Mouse (Mus musculus) thymus, postnatal 36 days (tissue): ENCODE results near the gene Kcnip4.

Source experiments
- DNase-seq, 2 experiments: peaks; one replicate each; pipeline ENCODE4 v3.0.0; 2022; ENCODE audit warnings: mixed read lengths in 2 of 2

The Kcnip4 gene

GRCm38 (mm10) chr5:49352061-49352460 lies 172.6 kb downstream of the Kcnip4 start:
- DNase-seq = no peak

GRCm38 (mm10) chr5:49350126-49350909 lies 174.4 kb downstream of the Kcnip4 start:
- DNase-seq = no peak

- no peak for DNase-seq
Measured at GRCm38 (mm10) chr5:49349541-49349940, 175.2 kb downstream of the Kcnip4 start.

- DNase-seq = no peak
Measured at GRCm38 (mm10) chr5:49348511-49348910, 176.2 kb downstream of the Kcnip4 start.

GRCm38 (mm10) chr5:49344606-49345005 lies 180.1 kb downstream of the Kcnip4 start:
- DNase-seq = no peak

GRCm38 (mm10) chr5:49337164-49337563 lies 187.5 kb downstream of the Kcnip4 start:
- DNase-seq = no peak

GRCm38 (mm10) chr5:49333063-49333462 lies 191.6 kb downstream of the Kcnip4 start:
- DNase-seq = no peak

GRCm38 (mm10) chr5:49329023-49329422 lies 195.7 kb downstream of the Kcnip4 start:
- no peak for DNase-seq

- no peak for DNase-seq
Measured at GRCm38 (mm10) chr5:49318661-49319060, 206.0 kb downstream of the Kcnip4 start.

GRCm38 (mm10) chr5:49317869-49318268 lies 206.8 kb downstream of the Kcnip4 start:
- DNase-seq = no peak

GRCm38 (mm10) chr5:49306796-49307195 lies 217.9 kb downstream of the Kcnip4 start:
- no peak for DNase-seq

- DNase-seq = no peak
Measured at GRCm38 (mm10) chr5:49305321-49305720, 219.4 kb downstream of the Kcnip4 start.

GRCm38 (mm10) chr5:49298654-49299053 lies 226.1 kb downstream of the Kcnip4 start:
- no peak for DNase-seq

GRCm38 (mm10) chr5:49292421-49292820 lies 232.3 kb downstream of the Kcnip4 start:
- no peak for DNase-seq

GRCm38 (mm10) chr5:49291801-49292200 lies 232.9 kb downstream of the Kcnip4 start:
- no peak for DNase-seq

GRCm38 (mm10) chr5:49285455-49286135 lies 239.1 kb downstream of the Kcnip4 start:
- DNase-seq = no peak

- DNase-seq = no peak
Measured at GRCm38 (mm10) chr5:49284776-49285175, 239.9 kb downstream of the Kcnip4 start.

GRCm38 (mm10) chr5:49283403-49283802 lies 241.3 kb downstream of the Kcnip4 start:
- no peak for DNase-seq

GRCm38 (mm10) chr5:49271864-49272263 lies 252.8 kb downstream of the Kcnip4 start:
- DNase-seq = no peak

GRCm38 (mm10) chr5:49268807-49269206 lies 255.9 kb downstream of the Kcnip4 start:
- no peak for DNase-seq

GRCm38 (mm10) chr5:49259356-49259755 lies 265.4 kb downstream of the Kcnip4 start:
- DNase-seq = no peak

- no peak for DNase-seq
Measured at GRCm38 (mm10) chr5:49256850-49257249, 267.9 kb downstream of the Kcnip4 start.

- DNase-seq = no peak
Measured at GRCm38 (mm10) chr5:49255983-49256382, 268.7 kb downstream of the Kcnip4 start.

GRCm38 (mm10) chr5:49247081-49247480 lies 277.6 kb downstream of the Kcnip4 start:
- no peak for DNase-seq
